Mouse (Mus musculus) layer of hippocampus, postnatal 10 days (tissue): Measurements from ENCODE around the gene Ltbp1. TPM values are rescaled to one million over a fixed set of nuclear protein-coding genes. Genes with fewer than 3 reads are reported as not detected.
A peak's percentile ranks its signal among the peaks of the same experiment; 100 is the strongest.

Source experiments
- DNase-seq, 2 experiments: peaks; one replicate each; pipeline ENCODE4 v3.0.0; 2021; ENCODE audit warnings: low spot score in 2 of 2
- total RNA-seq, 2 experiments: library from RNA; stranded (reverse); gene quantifications; 2 replicates each; pipeline ENCODE4 v1.2.3; 2021

The Ltbp1 gene
- total RNA-seq, 2 experiments from 2014 or later = 6.3 to 8.7 TPM

GRCm38 (mm10) chr17:75004820-75005219 is 548 bp upstream of the Ltbp1 start:
- peak; percentile 80 to 89 for DNase-seq

GRCm38 (mm10) chr17:75005685-75006680 is 615 bp downstream of the Ltbp1 start:
- DNase-seq = peak; percentile 24 to 49

GRCm38 (mm10) chr17:75010955-75011354 is 5.6 kb downstream of the Ltbp1 start:
- no peak for DNase-seq

- DNase-seq = no peak
Observed at GRCm38 (mm10) chr17:75013211-75013610, 7.8 kb downstream of the Ltbp1 start.

- peak in 1 of 2 experiments; percentile 35 for DNase-seq
Observed at GRCm38 (mm10) chr17:75013868-75014267, 8.5 kb downstream of the Ltbp1 start.

GRCm38 (mm10) chr17:75014601-75015356 is 9.4 kb downstream of the Ltbp1 start:
- no peak for DNase-seq

GRCm38 (mm10) chr17:75015546-75015945 is 10.2 kb downstream of the Ltbp1 start:
- DNase-seq = no peak

GRCm38 (mm10) chr17:75017423-75017822 is 12.1 kb downstream of the Ltbp1 start:
- peak; percentile 58 for DNase-seq

GRCm38 (mm10) chr17:75018142-75018541 is 12.8 kb downstream of the Ltbp1 start:
- no peak for DNase-seq

- no peak for DNase-seq
Observed at GRCm38 (mm10) chr17:75020026-75020425, 14.7 kb downstream of the Ltbp1 start.

- DNase-seq = no peak
Observed at GRCm38 (mm10) chr17:75020619-75021018, 15.3 kb downstream of the Ltbp1 start.

GRCm38 (mm10) chr17:75027358-75028131 is 22.2 kb downstream of the Ltbp1 start:
- peak; percentile 40 to 55 for DNase-seq

GRCm38 (mm10) chr17:75033356-75033755 is 28.0 kb downstream of the Ltbp1 start:
- no peak for DNase-seq

- DNase-seq = no peak
Observed at GRCm38 (mm10) chr17:75033872-75034615, 28.7 kb downstream of the Ltbp1 start.

- no peak for DNase-seq
Observed at GRCm38 (mm10) chr17:75036881-75037280, 31.5 kb downstream of the Ltbp1 start.

GRCm38 (mm10) chr17:75039017-75039416 is 33.6 kb downstream of the Ltbp1 start:
- DNase-seq = no peak

GRCm38 (mm10) chr17:75049366-75049969 is 44.1 kb downstream of the Ltbp1 start:
- no peak for DNase-seq

- DNase-seq = no peak
Observed at GRCm38 (mm10) chr17:75051440-75051925, 46.1 kb downstream of the Ltbp1 start.

GRCm38 (mm10) chr17:75055235-75055634 is 49.9 kb downstream of the Ltbp1 start:
- DNase-seq = no peak

GRCm38 (mm10) chr17:75055961-75056360 is 50.6 kb downstream of the Ltbp1 start:
- no peak for DNase-seq
